Mouse (Mus musculus) gastrocnemius, adult 2 months (tissue): ENCODE results near the gene Tmem231. TPM values are rescaled to one million over a fixed set of nuclear protein-coding genes. Genes with fewer than 3 reads are reported as not detected.

Experiments
- DNase-seq: peaks from one replicate; pipeline ENCODE4 v3.0.0; 2022
- H3K27ac ChIP-seq: fragments of 200-600 bp; 2 replicates; pipeline ENCODE4 v1.8.1; 2022; ENCODE audit warnings: mild to moderate bottlenecking
- H3K4me3 ChIP-seq: fragments of 200-600 bp; 2 replicates; pipeline ENCODE4 v1.8.1; 2022; ENCODE audit warnings: mild to moderate bottlenecking, moderate library complexity
- CTCF ChIP-seq: fragments of 200-600 bp; IDR thresholded peaks from 2 replicates; pipeline ENCODE4 v1.8.1; 2022; ENCODE audit warnings: antibody characterized with exemption, mild to moderate bottlenecking, moderate library complexity
- intact Hi-C: fragments of 180-260 bp; cut with DNase I; formaldehyde crosslinking; loops from one replicate; pipeline ENCODE4 v1.15.1; 2025
- long read RNA-seq, 2 experiments: library from polyadenylated mRNA; stranded (forward); transcript quantifications; one replicate each; pipeline ENCODE4 v2.0.0; 2021
- total RNA-seq, 2 experiments: library from RNA; stranded (reverse); gene quantifications; 2 replicates each; pipeline ENCODE4 v1.2.3; 2021

Tmem231 gene
- under 1 TPM; 0.73 to 0.94 TPM for total RNA-seq
- long read RNA-seq, experiment 1, partial matches to known transcripts, result 0 of 3 reads
- long read RNA-seq, experiment 1, other reads (novel, unspliced or antisense), result 0 of 3 reads
- long read RNA-seq, experiment 2, partial matches to known transcripts, result 0 of 1 reads
- long read RNA-seq, experiment 2, other reads (novel, unspliced or antisense), result 0 of 1 reads

- peak; percentile 92 for DNase-seq
- intact Hi-C loops, result no loop called here
- Histone ChIP-seq H3K27ac (peak within 1 kb of the TSS; percentile 68), H3K4me3 (peak within 1 kb of the TSS; percentile 93)
- no peak for TF ChIP-seq CTCF
Observed at GRCm38 (mm10) chr8:111933348-111934076, at the start of gene Tmem231. Tmem231 (minus strand) TSS chr8:111933881.

DNA sequence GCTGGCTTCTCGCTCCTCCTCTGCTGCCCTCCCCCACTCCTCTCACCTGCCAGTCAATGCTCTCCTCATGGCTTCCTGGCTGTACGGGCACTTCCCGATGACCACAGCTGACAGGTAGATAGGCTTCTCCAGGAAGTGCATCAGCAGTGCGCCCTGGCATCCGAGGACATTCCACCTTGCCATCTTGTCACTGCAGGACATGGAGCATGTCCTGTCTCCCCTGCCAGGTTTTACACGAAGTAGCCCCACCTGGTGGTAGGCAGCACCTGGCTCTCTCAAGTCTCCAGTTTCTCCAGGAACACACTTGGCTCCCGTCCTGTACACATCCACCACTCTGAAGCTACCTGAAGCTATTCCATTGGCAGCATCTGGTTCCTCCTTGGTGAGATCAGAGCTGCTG, 48.4 kb upstream of the Tmem231 start:
- TF ChIP-seq CTCF, result peak; percentile 4; the same call in 1 of the 2 replicates
- intact Hi-C loops, result loop anchor here (5.0 kb wide), 1 partner anchor 35 kb away; no protein-coding TSS in a partner anchor
- no peak overlapping the region for H3K4me3 ChIP-seq
- no peak for DNase-seq
- H3K27ac ChIP-seq, result no peak overlapping the region

DNA sequence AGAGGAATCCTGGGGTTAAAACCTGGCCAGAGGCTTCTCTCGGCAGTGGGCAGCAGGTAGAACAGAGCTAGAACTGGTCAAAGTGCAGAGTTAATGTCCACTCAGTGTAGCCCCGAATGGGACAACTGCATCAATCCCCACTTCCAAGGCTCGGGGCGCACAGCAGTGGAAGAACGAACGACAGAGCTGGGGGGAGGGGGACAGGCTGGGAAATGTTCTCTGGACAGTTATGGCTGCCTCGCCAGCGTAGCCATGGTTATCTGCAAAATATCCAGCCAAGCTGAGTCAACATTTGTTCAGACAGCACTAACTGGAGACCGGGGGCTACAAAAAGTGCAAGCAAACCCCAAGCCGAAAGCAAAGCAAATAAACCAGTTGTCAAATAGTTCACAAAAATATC, 44.5 kb upstream of the Tmem231 start:
- intact Hi-C loops, result no loop called here
- no peak for DNase-seq

GRCm38 (mm10) chr8:111976326-111976725, 42.6 kb upstream of the Tmem231 start:
- Histone ChIP-seq H3K27ac (no peak overlapping the region), H3K4me3 (no peak overlapping the region)
- no peak for DNase-seq
- TF ChIP-seq CTCF, result no peak
- intact Hi-C loops, result no loop called here

More for the DNA sequence above, 44.5 kb upstream of the Tmem231 start:
- Histone ChIP-seq H3K27ac (no peak overlapping the region), H3K4me3 (no peak overlapping the region)
- TF ChIP-seq CTCF, result no peak

DNA sequence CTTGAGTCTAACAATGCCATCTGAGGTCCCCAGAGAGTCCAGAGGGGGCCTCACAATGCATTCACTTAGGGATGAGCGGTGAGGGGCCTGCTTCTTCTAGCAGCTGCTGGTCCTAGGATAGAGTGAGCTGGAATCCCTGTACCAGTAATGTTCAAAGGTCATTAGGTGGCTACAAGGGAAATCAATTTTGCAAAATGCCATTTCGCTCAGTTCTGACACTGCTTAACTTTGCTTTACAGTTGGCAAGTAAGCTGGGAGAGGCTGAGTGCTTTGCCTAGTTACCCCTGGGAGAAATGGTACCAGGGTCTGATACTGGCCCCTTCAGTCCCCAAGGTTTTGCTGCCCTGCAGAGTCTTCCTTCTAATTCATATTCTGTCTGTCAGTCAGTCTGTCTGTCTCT, 42.0 kb upstream of the Tmem231 start:
- TF ChIP-seq CTCF, result no peak
- no peak overlapping the region for H3K4me3 ChIP-seq
- intact Hi-C loops, result no loop called here

GRCm38 (mm10) chr8:111974138-111974537, 40.5 kb upstream of the Tmem231 start:
- DNase-seq, result no peak
- intact Hi-C loops, result no loop called here
- H3K4me3 ChIP-seq, result no peak overlapping the region
- H3K27ac ChIP-seq, result no peak overlapping the region
- TF ChIP-seq CTCF, result no peak

More for the DNA sequence above, 42.0 kb upstream of the Tmem231 start:
- no peak for DNase-seq
- no peak overlapping the region for H3K27ac ChIP-seq

DNA sequence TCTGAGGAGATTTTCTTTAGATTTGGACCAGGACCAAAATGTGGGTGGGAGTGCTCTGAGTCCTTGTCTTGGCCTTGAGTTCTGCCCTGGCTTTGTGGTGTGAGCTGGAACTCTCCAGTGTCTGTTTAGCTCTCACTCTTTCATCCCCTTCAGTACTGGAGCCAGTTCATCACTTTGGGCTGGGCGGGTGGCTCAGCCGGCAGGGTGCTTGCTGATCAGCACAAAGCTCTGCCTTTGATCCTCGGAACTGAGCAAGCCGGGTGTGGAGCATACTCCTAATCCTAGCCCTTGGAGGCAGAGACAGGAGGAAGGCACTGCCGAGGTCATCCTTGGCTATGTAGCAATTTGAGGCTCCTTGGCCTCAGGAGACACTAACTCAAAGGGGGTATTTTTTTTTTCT, 35.3 kb upstream of the Tmem231 start:
- Histone ChIP-seq H3K4me3 (no peak overlapping the region), H3K27ac (no peak overlapping the region)
- no peak for TF ChIP-seq CTCF
- no peak for DNase-seq
- intact Hi-C loops, result no loop called here

DNA sequence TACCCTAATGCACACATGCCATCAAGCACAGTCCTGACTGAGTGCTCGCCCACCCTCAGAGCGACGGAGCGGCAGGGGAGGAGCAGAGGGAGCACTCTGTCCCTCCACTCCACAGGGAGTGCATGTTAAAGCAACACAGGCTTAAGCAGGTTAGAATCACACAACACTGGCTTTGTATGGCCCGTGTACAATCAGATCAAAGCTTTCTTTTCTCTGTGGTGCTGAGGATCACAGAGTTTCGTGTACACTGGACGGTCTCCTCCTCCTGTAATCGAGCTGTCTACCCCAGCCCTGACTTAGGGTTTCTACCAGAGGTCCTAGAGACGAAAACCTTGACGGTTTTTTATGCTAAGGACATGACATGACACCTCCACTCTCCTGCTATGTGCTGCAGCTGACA, 34.9 kb upstream of the Tmem231 start:
- no peak for DNase-seq
- intact Hi-C loops, result no loop called here
- no peak for TF ChIP-seq CTCF
- Histone ChIP-seq H3K4me3 (no peak overlapping the region), H3K27ac (no peak overlapping the region)

GRCm38 (mm10) chr8:111967246-111967870, 33.7 kb upstream of the Tmem231 start:
- H3K4me3 ChIP-seq, result no peak overlapping the region
- H3K27ac ChIP-seq, result no peak overlapping the region
- DNase-seq, result no peak
- intact Hi-C loops, result no loop called here
- TF ChIP-seq CTCF, result no peak

- intact Hi-C loops, result no loop called here
- no peak for TF ChIP-seq CTCF
- DNase-seq, result no peak
- Histone ChIP-seq H3K27ac (no peak overlapping the region), H3K4me3 (no peak overlapping the region)
Observed at GRCm38 (mm10) chr8:111964849-111965561, 31.3 kb upstream of the Tmem231 start.

DNA sequence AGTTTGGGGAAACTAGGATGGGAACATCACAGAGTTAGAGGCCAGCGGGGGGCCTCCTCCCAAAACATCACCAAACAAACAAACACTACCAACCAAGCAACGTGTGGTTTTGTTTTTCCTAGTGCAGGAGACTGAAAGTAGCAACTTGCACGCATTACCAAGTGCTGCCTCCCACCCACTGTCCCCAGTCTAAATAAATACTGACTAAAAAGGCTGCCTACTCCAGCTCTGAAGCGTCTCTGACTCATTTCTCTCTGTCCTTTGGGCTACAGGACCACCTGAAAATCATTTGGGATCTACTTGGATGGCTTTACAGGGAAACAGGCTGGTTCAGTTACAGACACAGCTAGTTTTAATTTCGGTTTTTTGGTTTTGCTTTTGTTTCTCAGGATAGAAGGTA, 30.7 kb upstream of the Tmem231 start:
- intact Hi-C loops, result no loop called here
- no peak for DNase-seq
- H3K4me3 ChIP-seq, result no peak overlapping the region
- H3K27ac ChIP-seq, result peak overlapping the region; percentile 24; the same call in 1 of the 2 replicates
- no peak for TF ChIP-seq CTCF

- Histone ChIP-seq H3K27ac (no peak overlapping the region), H3K4me3 (no peak overlapping the region)
- DNase-seq, result no peak
- intact Hi-C loops, result no loop called here
- no peak for TF ChIP-seq CTCF
Observed at GRCm38 (mm10) chr8:111963546-111963945, 29.9 kb upstream of the Tmem231 start.

- DNase-seq, result no peak
- intact Hi-C loops, result no loop called here
- Histone ChIP-seq H3K27ac (no peak overlapping the region), H3K4me3 (no peak overlapping the region)
- TF ChIP-seq CTCF, result no peak
Observed at GRCm38 (mm10) chr8:111963091-111963490, 29.4 kb upstream of the Tmem231 start.
